Comparison of ENCODE assay signal across 1 mouse cellular context in the genomic region with DNA sequence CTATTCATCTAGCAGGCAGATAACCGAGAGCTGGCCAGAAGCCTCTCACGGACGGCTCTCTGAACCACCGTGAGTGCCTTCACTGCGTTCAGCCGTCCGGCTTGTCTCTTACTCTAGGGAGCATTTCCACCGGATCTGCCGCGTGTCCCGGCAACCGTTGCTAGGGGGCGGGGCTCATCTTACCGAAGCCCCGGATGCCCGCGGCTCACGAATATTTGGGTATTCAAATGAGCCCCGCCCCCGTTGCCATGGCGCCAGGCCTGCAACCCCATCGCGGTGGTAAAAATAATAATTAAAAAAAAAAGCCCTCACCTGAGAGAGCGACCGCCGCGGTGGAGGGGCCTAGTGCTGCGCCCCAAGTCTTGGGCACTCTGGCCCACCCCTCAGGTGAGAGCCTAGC.
TF ChIP-seq lines count a peak whose summit lies in the region.

No protein-coding gene starts in this region.

TF ChIP-seq in CH12.LX, 34 proteins besides CTCF, POLR2A, EP300 and RAD21:
- TF ChIP-seq TBP (conservative IDR thresholded peaks at IDR 0.05; ENCODE audit: low read depth, low read length), result no peak
- peak; percentile 85; the same call in 1 of the 2 replicates for TF ChIP-seq SIN3A (IDR thresholded peaks at IDR 0.05; ENCODE audit: low read length)
- TF ChIP-seq E2F4 (IDR thresholded peaks at IDR 0.05; ENCODE audit: insufficient replicate concordance, low read depth, low read length), result no peak
- TF ChIP-seq IRF4 (IDR thresholded peaks at IDR 0.05; ENCODE audit: low read depth, low read length), result no peak
- no peak for TF ChIP-seq ETS1 (conservative IDR thresholded peaks at IDR 0.05; ENCODE audit: low read depth, low read length)
- no peak for TF ChIP-seq USF1 (IDR thresholded peaks at IDR 0.05; ENCODE audit: low read depth, low read length)
- no peak for TF ChIP-seq NRF1 (IDR thresholded peaks at IDR 0.05; ENCODE audit: low read depth, low read length)
- TF ChIP-seq BHLHE40 (IDR thresholded peaks at IDR 0.05; ENCODE audit: low read depth, low read length), result no peak
- TF ChIP-seq CHD2 (IDR thresholded peaks at IDR 0.05; ENCODE audit: low read length), result no peak
- no peak for TF ChIP-seq RCOR1 (conservative IDR thresholded peaks at IDR 0.05; ENCODE audit: low read depth, low read length)
- peak; percentile 52 for TF ChIP-seq ZNF384 (IDR thresholded peaks at IDR 0.05; ENCODE audit: low read depth, low read length)
- no peak for TF ChIP-seq MYC (IDR thresholded peaks at IDR 0.05; ENCODE audit: low read depth, low read length)
- TF ChIP-seq CHD1 (IDR thresholded peaks at IDR 0.05; ENCODE audit: low read depth, low read length), result no peak
- TF ChIP-seq MAFK (IDR thresholded peaks at IDR 0.05; ENCODE audit: insufficient replicate concordance, low read length), result no peak
- no peak for TF ChIP-seq KAT2A (IDR thresholded peaks at IDR 0.05; ENCODE audit: insufficient replicate concordance, low read length)
- peak; percentile 12; the same call in 1 of the 2 replicates for TF ChIP-seq HCFC1 (IDR thresholded peaks at IDR 0.05; ENCODE audit: low read depth, low read length)
- peak; percentile 99 for TF ChIP-seq MXI1 (IDR thresholded peaks at IDR 0.05; ENCODE audit: low read depth, low read length)
- no peak for TF ChIP-seq JUND (conservative IDR thresholded peaks at IDR 0.05; ENCODE audit: low read depth, low read length)
- TF ChIP-seq JUN (IDR thresholded peaks at IDR 0.05; ENCODE audit: insufficient read depth, low read depth, low read length), result no peak
- TF ChIP-seq TCF12 (IDR thresholded peaks at IDR 0.05; ENCODE audit: low read depth, low read length), result no peak
- TF ChIP-seq ELF1 (IDR thresholded peaks at IDR 0.05; ENCODE audit: low read depth, low read length), result peak; percentile 59; the same call in 1 of the 2 replicates
- no peak for TF ChIP-seq PAX5 (IDR thresholded peaks at IDR 0.05; ENCODE audit: low read length)
- no peak for TF ChIP-seq GABPA (IDR thresholded peaks at IDR 0.05; ENCODE audit: insufficient replicate concordance, low read depth, low read length)
